Mouse (Mus musculus) kidney, postnatal 36 days (tissue): Measurements from ENCODE around the gene Znhit1.
"Not testable (repeated sequence)": the region's sequence is repeated elsewhere in the genome, so short reads cannot be mapped to it uniquely, and the experiment has no call there.

ENCODE experiments used
- DNase-seq, 2 experiments: peaks; one replicate each; pipeline ENCODE4 v3.0.0; 2021 to 2022; ENCODE audit warnings: mixed read lengths in 2 of 2

The Znhit1 gene

DNA sequence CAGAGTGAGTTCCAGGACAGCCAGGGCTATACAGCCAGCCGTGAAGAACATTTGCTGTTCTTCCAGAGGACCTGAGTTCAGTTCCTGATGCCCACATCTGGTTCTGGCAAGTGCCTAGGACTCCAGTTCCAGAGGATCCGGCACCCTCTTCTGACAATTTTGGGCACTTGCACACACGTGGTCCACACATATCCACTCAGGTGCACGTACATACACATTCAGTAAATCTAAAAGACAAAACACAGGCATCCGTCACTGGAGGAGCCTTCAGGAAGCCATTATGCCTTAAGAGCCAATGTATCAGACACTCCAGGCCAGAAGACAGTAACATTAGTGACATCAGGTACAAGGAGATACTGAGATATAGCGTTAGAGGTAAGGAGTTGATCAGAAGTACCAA lies 37.3 kb downstream of the Znhit1 start:
- no peak for DNase-seq

DNA sequence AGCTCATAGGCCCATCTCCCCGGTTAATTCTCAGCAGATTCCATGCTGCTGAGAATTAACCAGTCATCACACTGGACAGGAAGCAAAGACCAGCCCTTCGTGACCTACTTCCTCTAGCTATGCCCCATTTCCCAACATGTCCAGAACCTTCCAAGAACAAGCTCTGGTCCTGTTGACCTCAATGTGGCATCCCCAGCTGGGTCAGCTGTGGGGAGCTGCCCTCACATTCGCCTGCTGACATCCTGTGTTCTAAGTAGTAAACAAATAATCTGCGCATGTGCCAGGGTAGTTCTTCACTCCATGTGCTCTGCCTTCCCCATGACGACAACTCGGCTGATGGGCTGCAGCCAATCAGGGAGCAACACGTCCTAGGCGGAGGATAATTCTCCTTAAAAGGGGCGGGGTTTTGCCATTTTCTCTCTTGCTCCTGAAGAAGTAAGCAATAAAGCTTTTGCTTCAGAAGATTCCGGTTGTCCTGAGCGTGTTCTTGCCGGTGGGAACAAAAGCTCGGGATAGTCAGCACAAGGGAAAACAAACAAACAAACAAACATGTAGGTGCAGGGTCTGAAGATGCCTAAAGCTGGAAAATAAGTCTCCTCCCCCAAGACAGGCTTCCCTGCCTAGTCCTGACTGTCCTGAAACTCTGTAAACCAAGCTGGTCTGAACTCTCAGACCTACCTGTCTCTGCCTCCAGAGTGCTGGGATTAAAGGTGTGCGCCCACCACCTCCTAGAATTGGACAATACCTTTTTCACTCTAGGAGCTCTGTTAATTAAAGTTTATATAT lies 38.1 kb downstream of the Znhit1 start:
- not testable (repeated sequence) for DNase-seq

DNA sequence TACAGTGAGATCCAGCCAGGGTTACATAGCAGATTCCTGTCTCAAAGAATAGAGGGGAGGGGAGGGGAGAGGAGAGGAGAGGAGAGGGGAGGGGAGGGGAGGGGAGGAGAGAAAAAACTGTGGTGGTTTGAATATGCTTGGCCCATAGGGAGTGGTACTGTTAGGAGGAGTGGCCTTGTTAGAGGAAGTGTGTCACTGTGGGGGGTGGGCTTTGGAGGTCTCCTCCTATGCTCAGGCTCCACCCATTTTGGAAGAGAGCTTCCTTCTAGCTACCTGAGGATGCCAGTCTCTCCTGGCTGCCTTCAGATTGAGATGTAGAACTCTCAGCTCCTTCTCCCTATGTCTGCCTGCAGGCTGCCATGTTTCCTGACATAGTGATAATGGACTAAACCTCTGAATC lies 39.9 kb downstream of the Znhit1 start:
- no peak for DNase-seq

DNA sequence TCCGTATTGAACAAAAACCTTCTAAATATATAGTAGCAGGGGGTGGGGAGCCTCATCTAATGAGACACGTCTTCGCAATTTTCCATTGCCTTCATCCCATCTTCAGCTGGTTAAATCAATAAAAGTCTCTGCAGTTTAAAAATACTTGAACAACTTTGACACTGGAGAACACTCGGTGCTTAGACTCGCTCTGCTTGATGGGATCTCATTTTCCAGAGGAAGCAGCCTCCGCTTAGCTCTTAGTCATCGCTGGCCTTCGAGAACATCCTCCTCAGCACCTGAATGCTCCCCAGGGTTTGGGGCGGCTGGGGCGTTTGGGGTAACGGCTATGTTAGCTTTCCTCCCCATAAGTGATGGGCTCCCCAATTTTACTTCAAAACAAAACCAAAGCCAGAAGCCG lies 42.7 kb downstream of the Znhit1 start:
- no peak for DNase-seq

DNA sequence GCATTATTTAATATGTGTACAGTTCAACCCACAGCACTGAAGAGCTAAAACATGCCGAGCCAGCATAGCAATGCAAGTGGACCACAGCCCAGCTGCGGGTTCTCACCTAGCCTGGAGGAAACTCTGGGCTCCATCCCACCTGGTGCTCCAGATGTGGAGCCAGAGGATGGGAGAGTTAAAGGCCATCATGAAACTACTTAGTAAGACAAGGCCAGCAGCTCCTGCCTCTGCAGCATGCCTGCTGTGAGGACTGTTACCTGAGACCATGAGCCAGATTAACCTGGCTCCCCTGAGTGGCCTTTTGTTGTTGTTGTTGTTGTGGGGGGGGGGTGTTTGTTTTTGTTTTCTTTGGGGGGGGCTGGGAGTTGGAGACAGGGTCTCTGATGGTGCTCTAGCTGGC lies 44.4 kb downstream of the Znhit1 start:
- no peak for DNase-seq

DNA sequence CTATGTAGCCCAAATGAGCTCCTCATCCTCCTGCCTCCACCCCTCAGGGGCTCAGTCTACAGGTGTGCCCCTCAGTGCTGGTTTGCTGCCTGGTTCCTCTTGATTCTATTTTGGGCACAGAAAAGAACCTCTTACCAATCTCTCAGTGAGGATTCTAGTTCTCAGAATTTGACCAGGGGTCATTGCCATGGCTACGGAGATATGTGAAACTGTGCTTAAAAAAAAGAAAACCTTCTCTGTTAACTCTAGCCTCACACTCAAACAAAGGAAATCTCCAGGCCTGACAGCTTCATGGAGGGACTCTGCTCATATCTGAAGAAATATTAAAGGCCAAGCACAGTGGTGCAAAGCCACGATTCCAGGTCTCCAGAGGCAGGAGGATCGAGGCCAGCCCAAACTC lies 45.0 kb downstream of the Znhit1 start:
- DNase-seq, result no peak

DNA sequence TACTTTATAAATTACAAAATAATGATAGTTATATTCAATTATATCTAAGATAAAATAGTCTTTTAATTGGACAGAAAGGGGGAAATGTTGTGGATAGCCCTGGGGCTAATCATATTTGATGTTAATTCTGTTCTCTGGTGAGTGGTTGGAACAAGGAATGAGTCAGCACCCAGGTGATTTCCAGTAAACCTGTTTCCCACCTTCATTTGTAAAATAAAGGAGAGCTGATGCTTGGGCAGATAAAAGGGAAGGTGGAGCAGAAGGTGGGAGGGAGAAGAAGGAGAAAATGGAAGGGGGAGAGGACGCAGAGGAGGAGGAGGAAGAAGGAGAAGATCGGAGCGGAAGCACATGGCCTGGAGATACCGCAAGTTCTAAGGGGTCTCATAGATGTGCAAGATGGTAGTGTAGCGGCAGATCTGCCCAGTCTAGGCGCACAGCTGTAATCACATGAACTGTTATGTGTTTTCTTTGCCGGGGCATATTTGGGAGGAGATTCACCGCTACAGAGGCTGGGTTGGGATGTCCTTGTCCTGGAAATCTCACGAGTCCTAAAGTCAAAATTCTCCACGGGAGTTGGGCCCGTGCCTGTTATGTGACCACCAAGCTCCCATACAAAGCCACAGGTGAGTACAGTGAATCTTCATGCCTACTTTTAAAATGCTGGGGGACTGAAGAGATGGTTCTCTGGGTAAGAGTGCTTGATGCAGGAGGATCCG lies 46.8 kb downstream of the Znhit1 start:
- DNase-seq, result no peak

DNA sequence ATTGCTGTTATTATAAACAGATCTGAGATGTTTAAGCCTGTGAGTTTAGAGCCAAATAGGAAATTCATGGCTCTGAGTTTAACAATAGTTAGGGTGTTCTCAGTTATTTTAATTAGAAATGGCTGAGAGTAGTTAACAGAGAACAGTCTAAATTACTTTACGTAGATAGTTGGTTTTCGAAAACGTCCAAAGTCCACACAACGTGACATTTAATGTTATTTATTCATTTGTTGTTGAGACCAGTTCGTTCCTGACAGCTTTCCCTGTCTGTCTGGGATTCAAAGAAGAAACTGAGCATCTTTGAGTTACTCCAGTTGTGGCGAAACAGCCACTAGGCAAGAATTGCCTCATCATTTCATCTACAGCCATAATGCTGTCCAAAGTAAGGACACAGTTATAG lies 47.8 kb downstream of the Znhit1 start:
- DNase-seq, result not testable (repeated sequence)

DNA sequence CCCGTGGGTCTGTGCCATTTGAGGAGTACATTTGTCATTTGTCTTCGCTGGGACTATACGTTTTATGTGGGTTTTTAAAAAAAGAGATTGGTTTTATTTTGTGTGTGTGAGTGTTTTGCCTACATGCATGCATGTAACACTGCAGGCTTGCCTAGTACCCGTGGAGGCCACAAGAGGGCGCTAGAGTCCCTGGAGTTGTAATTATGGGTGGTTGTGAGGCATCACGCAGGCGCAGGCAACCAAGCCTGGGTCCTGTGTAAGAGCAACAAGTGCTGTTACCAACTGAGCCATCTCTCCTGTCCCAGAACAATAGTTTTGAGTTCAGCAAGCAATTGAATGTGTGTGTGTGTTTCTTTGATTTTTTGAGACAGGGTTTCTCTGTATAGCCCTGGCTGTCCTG lies 48.5 kb downstream of the Znhit1 start:
- peak; percentile 27 to 68 for DNase-seq

DNA sequence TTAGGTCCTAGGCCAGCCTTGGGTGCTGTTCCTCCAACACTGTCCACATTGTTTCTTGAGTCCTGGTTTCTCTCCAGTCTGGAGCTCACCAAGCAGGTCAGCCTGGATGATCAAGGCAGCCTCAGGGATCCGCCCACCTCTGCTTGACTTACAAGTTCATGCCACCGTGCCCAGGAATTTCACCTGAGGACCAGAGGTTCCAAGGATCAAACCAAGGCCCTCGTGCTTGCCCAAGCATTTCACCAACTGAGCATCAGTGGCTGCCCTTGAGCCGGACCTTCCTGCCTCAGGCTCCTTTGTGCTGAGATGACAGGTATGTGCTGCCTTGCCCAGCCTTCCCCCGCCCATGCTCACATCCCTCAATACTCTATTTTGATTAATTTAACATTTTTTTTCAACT lies 50.2 kb downstream of the Znhit1 start:
- peak; percentile 78 to 82 for DNase-seq

DNA sequence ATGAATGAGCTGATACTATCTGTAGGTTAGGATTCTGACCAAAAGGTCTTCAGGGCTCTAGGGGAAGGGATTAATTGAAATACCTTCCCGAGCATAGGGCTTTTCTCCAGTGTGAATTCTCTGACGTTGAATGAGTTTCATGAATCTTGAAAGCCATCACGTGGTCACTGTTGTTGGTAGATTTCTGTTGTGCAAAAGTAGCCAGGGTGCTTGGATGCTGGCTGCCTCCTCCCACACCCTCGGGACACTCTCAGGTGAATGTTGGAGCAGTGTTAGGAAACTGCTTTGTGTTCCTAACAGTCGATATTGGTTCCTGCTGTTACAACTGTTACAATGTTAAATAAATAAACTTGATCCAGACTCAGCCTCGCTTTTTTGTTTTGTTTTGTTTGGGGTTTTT lies 51.1 kb downstream of the Znhit1 start:
- no peak for DNase-seq

DNA sequence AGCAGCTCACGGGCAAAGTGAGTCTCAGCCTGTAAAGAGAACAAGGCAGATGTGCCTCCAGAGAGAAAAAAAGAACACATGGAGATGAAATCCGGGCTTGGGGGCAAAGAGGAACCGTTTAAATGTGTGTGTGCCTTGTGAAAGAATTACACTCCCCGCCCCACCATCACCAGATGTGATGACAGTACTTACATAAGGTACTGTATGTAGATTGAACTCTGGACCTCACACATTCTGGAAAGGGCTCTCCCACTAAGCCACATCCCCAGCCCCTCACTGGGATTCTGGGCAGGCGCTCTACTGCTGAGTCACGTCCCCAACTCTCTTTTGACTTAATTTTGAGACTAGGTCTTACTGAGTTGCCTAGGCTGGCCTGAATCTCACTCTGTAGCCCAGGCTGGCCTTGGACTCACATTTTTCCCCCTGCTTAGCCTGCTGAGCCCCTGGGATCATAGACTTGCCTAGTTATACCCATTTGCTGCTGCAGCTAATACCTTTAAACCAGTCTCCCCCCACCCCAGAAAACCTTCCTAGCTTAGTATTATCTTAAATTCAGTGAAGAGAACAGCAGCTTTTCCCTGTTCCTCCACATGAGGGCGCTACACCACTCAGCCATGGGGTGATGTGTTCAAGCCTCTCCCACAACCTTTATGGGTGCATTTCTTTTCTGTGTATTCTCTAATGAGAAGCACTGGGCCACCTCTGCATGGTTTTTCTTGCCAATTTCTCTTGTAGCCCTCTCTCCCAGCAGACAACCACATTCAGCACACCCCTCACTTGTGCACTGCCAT lies 51.7 kb downstream of the Znhit1 start:
- peak; percentile 29 to 69 for DNase-seq

DNA sequence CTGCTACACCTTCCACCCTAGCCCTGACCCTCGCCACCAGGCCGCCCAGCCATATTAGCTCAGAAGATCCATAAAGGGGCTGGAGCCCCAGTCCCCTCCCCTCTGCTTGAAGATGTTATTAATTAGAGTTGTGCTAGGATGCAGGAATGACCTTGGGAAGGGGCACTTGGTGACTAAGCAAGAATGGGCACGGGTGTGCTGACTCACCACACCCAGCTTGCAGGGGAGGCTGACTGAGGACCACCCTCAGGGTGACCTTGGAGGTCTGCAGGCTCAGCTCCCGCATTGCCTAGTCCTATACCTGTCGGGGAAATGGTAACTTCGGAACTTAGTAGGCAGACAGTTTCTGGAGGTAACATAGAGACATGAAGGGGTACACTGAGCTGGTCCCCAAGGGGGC lies 53.9 kb downstream of the Znhit1 start:
- DNase-seq, result no peak

DNA sequence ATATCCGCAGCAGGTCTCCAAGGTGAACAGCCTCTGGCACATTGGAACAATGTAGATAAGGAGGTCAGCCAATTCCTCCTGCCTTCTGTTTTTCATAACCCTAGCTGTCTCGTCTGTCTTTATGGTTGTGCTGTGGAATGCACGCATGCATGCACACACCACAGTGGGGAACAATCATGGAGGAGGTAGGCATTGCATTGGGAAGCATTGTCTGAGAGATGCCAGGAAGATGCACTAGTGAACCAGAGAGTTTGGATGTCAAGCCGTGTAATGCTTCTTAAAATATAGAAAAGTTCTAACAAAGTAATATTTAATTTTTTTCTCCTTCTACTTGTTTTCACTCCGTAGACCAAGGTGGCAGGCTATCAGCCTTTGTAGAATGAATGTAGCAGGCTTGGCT lies 54.9 kb downstream of the Znhit1 start:
- no peak for DNase-seq
